Mouse (Mus musculus): Measurements from ENCODE around the gene Fkbp6. TPM values are rescaled to one million over a fixed set of nuclear protein-coding genes. Genes with fewer than 3 reads are reported as not detected.

Gene Fkbp6
- total RNA-seq, 2 experiments from 2014 or later = not detected

Small RNAs within 50 kb of the gene (microRNA-seq; reads per million reads assigned to microRNA genes)
- 2.7 reads per million, percentile 5 among the genes with 10 or more reads in this experiment for gene Mir7033

Other genes with a start within 250 kb of the Fkbp6 start
- gene Tbl2, start 200.4 kb downstream of the Fkbp6 start, total RNA-seq (2021) = 10 to 100 TPM; 28.9 to 40.9 TPM
- 10 to 100 TPM; 72.6 to 77.5 TPM for gene Bcl7b, start 181.8 kb downstream of the Fkbp6 start, total RNA-seq (2021)
- gene Baz1b, start 162.8 kb downstream of the Fkbp6 start, total RNA-seq (2021) = 10 to 100 TPM; 72.1 to 90.4 TPM
- 1 to 10 TPM; 3.7 to 6.3 TPM for gene Fzd9, start 98.8 kb downstream of the Fkbp6 start, total RNA-seq (2021)
- gene Trim50, start 3.3 kb upstream of the Fkbp6 start, total RNA-seq (2021) = not detected
- gene Nsun5, start 19.9 kb upstream of the Fkbp6 start, total RNA-seq (2021) = 10 to 100 TPM; 13.7 to 23.7 TPM
- gene Pom121, start 44.5 kb upstream of the Fkbp6 start, total RNA-seq (2021) = 10 to 100 TPM; 21.4 to 24.6 TPM
- gene Hip1, start 195.1 kb upstream of the Fkbp6 start, total RNA-seq (2021) = 10 to 100 TPM; 20.0 to 28.0 TPM
- gene Ccl26, start 213.5 kb upstream of the Fkbp6 start, total RNA-seq (2021) = not detected
- under 1 TPM; 0.73 to 0.82 TPM for gene Ccl24, start 223.0 kb upstream of the Fkbp6 start, total RNA-seq (2021)

Data from adrenal gland, postnatal 36 days (tissue).